Mouse (Mus musculus): Measurements from ENCODE around the gene Frmd4b. TPM values are rescaled to one million over a fixed set of nuclear protein-coding genes. Genes with fewer than 3 reads are reported as not detected.

The Frmd4b gene
- polyA plus RNA-seq, 1 experiment = 0.59 TPM

- Histone ChIP-seq H3K27me3 (ENCODE audit: control insufficient read depth, insufficient read depth, insufficient read length) (no peaks in the 10 kb centered on the region), H3K79me2 (ENCODE audit: control insufficient read depth, insufficient read depth) (no peaks in the 10 kb centered on the region), H3K36me3 (ENCODE audit: control insufficient read depth, insufficient read depth) (no peaks in the 10 kb centered on the region), H3K4me2 (ENCODE audit: low read depth) (no peak overlapping the region), H3K4me3 (no peak overlapping the region), H3ac (ENCODE audit: control insufficient read depth, insufficient read length) (no peak overlapping the region)
- TF ChIP-seq MYOG (IDR thresholded peaks at IDR 0.05; ENCODE audit: control insufficient read depth in 1 of 3, insufficient read depth in 1 of 3, insufficient read length in 2 of 3, low read depth in 2 of 3) = no peak
- TF ChIP-seq CEBPB (IDR thresholded peaks at IDR 0.05; ENCODE audit: insufficient read depth, poor library complexity, severe bottlenecking) = no peak
- TF ChIP-seq MYOD1 (IDR thresholded peaks at IDR 0.05; ENCODE audit: control insufficient read depth in 1 of 3, insufficient read length in 2 of 3, low read depth in 2 of 3) = no peak
- no peak for TF ChIP-seq TCF3 (IDR thresholded peaks at IDR 0.05; ENCODE audit: insufficient read length, low read depth)
- TF ChIP-seq E2F4 (IDR thresholded peaks at IDR 0.05; ENCODE audit: insufficient read depth) = no peak
- no peak for TF ChIP-seq MAX (IDR thresholded peaks at IDR 0.05; ENCODE audit: low read depth)
- TF ChIP-seq POLR2AphosphoS2 (IDR thresholded peaks at IDR 0.05; ENCODE audit: insufficient read length, low read depth) = no peak
- TF ChIP-seq POLR2A (IDR thresholded peaks at IDR 0.05; ENCODE audit: insufficient read length, low read depth) = no peak
- TF ChIP-seq REST (IDR thresholded peaks at IDR 0.05; ENCODE audit: insufficient read depth, insufficient read length) = no peak
- TF ChIP-seq SRF (IDR thresholded peaks at IDR 0.05; ENCODE audit: control insufficient read depth, insufficient read length, low read depth) = no peak
- TF ChIP-seq USF1 (IDR thresholded peaks at IDR 0.05; ENCODE audit: low read depth) = no peak
- no peak for TF ChIP-seq TCF12 (IDR thresholded peaks at IDR 0.05; ENCODE audit: insufficient read depth, poor library complexity, severe bottlenecking)
Measured at GRCm38 (mm10) chr6:97323951-97324350, 293.4 kb downstream of the Frmd4b start.

- no peak overlapping the region for H3K4me2 ChIP-seq (ENCODE audit: low read depth)
- no peak overlapping the region for H3ac ChIP-seq (ENCODE audit: control insufficient read depth, insufficient read length)
- no peak overlapping the region for H3K4me3 ChIP-seq
- H3K27me3 ChIP-seq (ENCODE audit: control insufficient read depth, insufficient read depth, insufficient read length) = no peaks in the 10 kb centered on the region
- H3K36me3 ChIP-seq (ENCODE audit: control insufficient read depth, insufficient read depth) = no peaks in the 10 kb centered on the region
- TF ChIP-seq MYOG (IDR thresholded peaks at IDR 0.05; ENCODE audit: control insufficient read depth in 1 of 3, insufficient read depth in 1 of 3, insufficient read length in 2 of 3, low read depth in 2 of 3) (no peak), TCF3 (IDR thresholded peaks at IDR 0.05; ENCODE audit: insufficient read length, low read depth) (no peak), MAX (IDR thresholded peaks at IDR 0.05; ENCODE audit: low read depth) (no peak), SRF (IDR thresholded peaks at IDR 0.05; ENCODE audit: control insufficient read depth, insufficient read length, low read depth) (no peak), POLR2A (IDR thresholded peaks at IDR 0.05; ENCODE audit: insufficient read length, low read depth) (no peak), REST (IDR thresholded peaks at IDR 0.05; ENCODE audit: insufficient read depth, insufficient read length) (no peak), POLR2AphosphoS2 (IDR thresholded peaks at IDR 0.05; ENCODE audit: insufficient read length, low read depth) (no peak)
- H3K79me2 ChIP-seq (ENCODE audit: control insufficient read depth, insufficient read depth) = no peaks in the 10 kb centered on the region
Measured at GRCm38 (mm10) chr6:97322126-97322525, 295.2 kb downstream of the Frmd4b start.

- TF ChIP-seq REST (IDR thresholded peaks at IDR 0.05; ENCODE audit: insufficient read depth, insufficient read length) (no peak), POLR2A (IDR thresholded peaks at IDR 0.05; ENCODE audit: insufficient read length, low read depth) (no peak), POLR2AphosphoS2 (IDR thresholded peaks at IDR 0.05; ENCODE audit: insufficient read length, low read depth) (no peak), TCF3 (IDR thresholded peaks at IDR 0.05; ENCODE audit: insufficient read length, low read depth) (no peak), SRF (IDR thresholded peaks at IDR 0.05; ENCODE audit: control insufficient read depth, insufficient read length, low read depth) (no peak), CEBPB (IDR thresholded peaks at IDR 0.05; ENCODE audit: insufficient read depth, poor library complexity, severe bottlenecking) (no peak), USF1 (IDR thresholded peaks at IDR 0.05; ENCODE audit: low read depth) (no peak)
- H3K36me3 ChIP-seq (ENCODE audit: control insufficient read depth, insufficient read depth) = no peaks in the 10 kb centered on the region
Measured at GRCm38 (mm10) chr6:97321156-97321555, 296.2 kb downstream of the Frmd4b start.

DNA sequence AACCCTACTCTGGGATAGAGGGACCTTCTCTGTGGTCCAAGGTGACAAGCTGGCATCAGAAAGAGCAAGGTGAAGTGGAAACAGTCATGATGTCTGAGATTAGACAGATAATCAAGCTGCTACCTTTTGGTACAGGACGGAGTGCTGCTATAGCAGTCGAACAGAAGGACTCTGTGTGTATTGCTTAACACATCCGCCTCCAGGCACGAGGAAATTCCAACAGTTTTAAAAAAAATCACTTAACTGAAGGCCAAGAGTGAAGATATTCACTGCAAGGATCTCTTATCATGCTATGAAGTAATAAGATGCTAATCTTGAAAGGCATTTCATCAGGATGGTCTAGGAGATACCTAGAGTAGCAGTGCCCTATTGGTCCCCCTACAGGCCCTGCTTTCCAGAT lies 298.3 kb downstream of the Frmd4b start:
- Histone ChIP-seq H3K79me2 (ENCODE audit: control insufficient read depth, insufficient read depth) (no peaks in the 10 kb centered on the region), H3ac (ENCODE audit: control insufficient read depth, insufficient read length) (no peak overlapping the region), H3K27me3 (ENCODE audit: control insufficient read depth, insufficient read depth, insufficient read length) (no peaks in the 10 kb centered on the region), H3K36me3 (ENCODE audit: control insufficient read depth, insufficient read depth) (no peaks in the 10 kb centered on the region), H3K4me3 (no peak overlapping the region), H3K4me2 (ENCODE audit: low read depth) (no peak overlapping the region)
- TF ChIP-seq TCF3 (IDR thresholded peaks at IDR 0.05; ENCODE audit: insufficient read length, low read depth) (no peak), MYOG (IDR thresholded peaks at IDR 0.05; ENCODE audit: control insufficient read depth in 1 of 3, insufficient read depth in 1 of 3, insufficient read length in 2 of 3, low read depth in 2 of 3) (no peak), POLR2A (IDR thresholded peaks at IDR 0.05; ENCODE audit: insufficient read length, low read depth) (no peak)

More at GRCm38 (mm10) chr6:97321156-97321555, 296.2 kb downstream of the Frmd4b start:
- H3K4me3 ChIP-seq = no peak overlapping the region
- H3K79me2 ChIP-seq (ENCODE audit: control insufficient read depth, insufficient read depth) = no peaks in the 10 kb centered on the region
- no peaks in the 10 kb centered on the region for H3K27me3 ChIP-seq (ENCODE audit: control insufficient read depth, insufficient read depth, insufficient read length)
- H3K4me2 ChIP-seq (ENCODE audit: low read depth) = no peak overlapping the region
- no peak overlapping the region for H3ac ChIP-seq (ENCODE audit: control insufficient read depth, insufficient read length)

DNA sequence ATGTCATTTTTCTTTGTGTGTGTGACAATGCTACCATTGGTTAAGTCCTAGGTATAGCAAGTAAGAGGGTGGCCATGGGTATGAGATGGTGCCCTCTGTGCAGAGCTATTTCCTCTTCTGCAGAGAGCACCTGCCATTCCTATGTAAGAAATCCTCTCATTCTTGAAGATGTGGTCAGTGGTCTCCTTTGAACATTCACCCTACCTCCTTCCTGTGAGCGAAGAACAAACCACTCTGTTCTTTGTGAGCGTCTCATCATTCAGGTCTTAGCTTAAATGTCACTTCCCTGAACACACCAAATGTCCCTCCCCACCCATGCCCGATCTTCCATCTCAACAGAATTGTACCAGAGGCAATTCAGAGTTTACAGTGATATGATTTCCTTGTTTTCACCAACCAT lies 299.4 kb downstream of the Frmd4b start:
- H3K36me3 ChIP-seq (ENCODE audit: control insufficient read depth, insufficient read depth) = no peaks in the 10 kb centered on the region
- no peak overlapping the region for H3K4me2 ChIP-seq (ENCODE audit: low read depth)
- no peak overlapping the region for H3ac ChIP-seq (ENCODE audit: control insufficient read depth, insufficient read length)
- no peaks in the 10 kb centered on the region for H3K27me3 ChIP-seq (ENCODE audit: control insufficient read depth, insufficient read depth, insufficient read length)
- no peak for TF ChIP-seq TCF12 (IDR thresholded peaks at IDR 0.05; ENCODE audit: insufficient read depth, poor library complexity, severe bottlenecking)
- no peak for TF ChIP-seq TCF3 (IDR thresholded peaks at IDR 0.05; ENCODE audit: insufficient read length, low read depth)
- no peak for TF ChIP-seq MAX (IDR thresholded peaks at IDR 0.05; ENCODE audit: low read depth)
- no peak overlapping the region for H3K4me3 ChIP-seq
- no peaks in the 10 kb centered on the region for H3K79me2 ChIP-seq (ENCODE audit: control insufficient read depth, insufficient read depth)
